Mouse (Mus musculus): Measurements from ENCODE around the gene Smyd3.

GRCm38 (mm10) chr1:179065294-179065601 is 452.6 kb downstream of the Smyd3 start:
- TF ChIP-seq CTCF (IDR thresholded peaks at IDR 0.05) = no peak
- no peak for TF ChIP-seq POLR2A (IDR thresholded peaks at IDR 0.05; ENCODE audit: insufficient read depth, low read depth, low read length)
